Mouse (Mus musculus): Measurements from ENCODE around the gene Matk. TPM values are rescaled to one million over a fixed set of nuclear protein-coding genes. Genes with fewer than 3 reads are reported as not detected.

The Matk gene
- total RNA-seq, 4 experiments from 2014 or later: 208 to 230 (median 216) TPM

DNA sequence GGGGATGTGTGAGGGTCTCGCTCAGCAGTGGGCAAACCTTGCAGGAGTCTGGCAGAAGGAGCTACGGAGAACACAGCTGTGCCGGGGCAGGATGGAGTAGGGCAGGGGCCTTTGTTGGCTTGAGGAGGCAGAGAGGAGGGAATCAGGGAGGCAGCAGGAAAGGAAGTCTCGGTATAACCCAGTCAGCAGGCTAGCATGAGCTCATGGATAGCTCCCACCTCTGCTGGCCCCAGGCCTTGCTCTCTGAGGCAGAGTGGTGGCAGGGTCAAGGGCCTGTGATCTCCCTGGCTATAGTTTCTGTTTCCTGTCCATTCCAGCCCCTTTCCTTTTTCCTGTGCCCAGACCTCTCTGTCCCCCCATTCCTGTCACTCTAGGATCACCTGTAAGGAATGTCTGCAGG lies 49.6 kb downstream of the Matk start:
- DNase-seq (ENCODE audit: low spot score in 2 of 2): no peak

GRCm38 (mm10) chr10:81302781-81303218 lies 50.1 kb downstream of the Matk start:
- DNase-seq (ENCODE audit: low spot score in 2 of 2): peak in 1 of 2 experiments; percentile 60

GRCm38 (mm10) chr10:81303258-81303657 lies 50.5 kb downstream of the Matk start:
- DNase-seq (ENCODE audit: low spot score in 2 of 2): no peak

DNA sequence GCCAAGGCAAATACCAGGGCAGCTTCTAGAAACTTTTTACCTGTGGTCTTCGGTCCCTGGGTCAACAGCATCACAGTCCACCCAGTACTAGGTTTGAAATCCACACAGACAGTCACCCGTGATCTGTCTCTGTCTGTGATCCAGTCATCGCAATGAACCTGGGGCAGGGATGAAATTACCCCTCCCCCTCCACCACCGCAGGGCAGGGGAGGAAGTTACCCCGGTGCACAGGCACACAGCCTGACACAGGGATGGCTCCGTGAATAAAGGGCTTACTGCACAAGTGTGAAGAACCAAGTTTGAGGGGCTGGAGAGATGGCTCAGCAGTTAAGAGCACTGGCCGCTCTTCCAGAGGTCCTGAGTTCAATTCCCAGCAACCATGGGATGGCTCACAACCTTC lies 51.0 kb downstream of the Matk start:
- no peak for DNase-seq (ENCODE audit: low spot score in 2 of 2)

GRCm38 (mm10) chr10:81304597-81305238 lies 52.0 kb downstream of the Matk start:
- DNase-seq (ENCODE audit: low spot score in 2 of 2): no peak

GRCm38 (mm10) chr10:81305663-81306062 lies 52.9 kb downstream of the Matk start:
- no peak for DNase-seq (ENCODE audit: low spot score in 2 of 2)

DNA sequence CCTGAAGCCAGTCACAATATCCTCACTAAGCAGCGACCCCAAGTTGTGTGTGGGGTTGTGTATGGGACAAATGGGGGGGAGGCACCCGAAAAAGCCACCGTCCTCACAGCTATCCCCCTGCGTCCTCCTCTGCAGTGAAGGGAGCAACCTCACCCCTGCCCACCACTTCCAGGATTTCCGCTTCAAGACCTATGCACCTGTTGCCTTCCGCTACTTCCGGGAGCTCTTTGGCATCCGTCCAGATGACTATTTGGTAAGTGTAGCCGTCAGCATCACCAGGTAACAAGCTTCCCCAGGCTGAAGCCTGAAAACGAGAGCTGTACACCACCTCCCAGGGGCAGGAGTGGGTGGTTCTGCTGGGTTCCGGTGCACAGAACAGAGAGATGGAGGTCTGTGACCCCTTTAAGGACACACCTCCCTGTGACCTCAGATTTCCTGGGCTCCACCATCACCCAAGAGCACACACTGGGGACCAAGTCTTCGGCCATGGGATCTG lies 53.5 kb downstream of the Matk start:
- DNase-seq (ENCODE audit: low spot score in 2 of 2): no peak

- no peak for DNase-seq (ENCODE audit: low spot score in 2 of 2)
Observed at GRCm38 (mm10) chr10:81306837-81307682, 54.3 kb downstream of the Matk start.

GRCm38 (mm10) chr10:81309571-81309970 lies 56.8 kb downstream of the Matk start:
- DNase-seq (ENCODE audit: low spot score in 2 of 2): no peak

Small RNA genes lying within 50 kb of the gene (microRNA-seq; reads per million reads assigned to microRNA genes)
- 24.9 to 36.1 reads per million in 2 experiments for gene Mir3057

Other genes starting within 250 kb of the Matk start
- gene Gng7, start 238.0 kb upstream of the Matk start, total RNA-seq (2022): 100 to 1,000 TPM; 130 to 139 (median 135) TPM
- 10 to 100 TPM; 88.3 to 96.9 (median 90.2) TPM for gene Diras1, start 227.3 kb upstream of the Matk start, total RNA-seq (2022)
- 10 to 100 TPM; 55.5 to 60.8 (median 60.0) TPM for gene Slc39a3, start 215.5 kb upstream of the Matk start, total RNA-seq (2022)
- gene Sgta, start 192.8 kb upstream of the Matk start, total RNA-seq (2022): 100 to 1,000 TPM; 165 to 175 (median 172) TPM
- 10 to 100 TPM; 44.5 to 55.0 (median 46.5) TPM for gene Thop1, start 182.9 kb upstream of the Matk start, total RNA-seq (2022)
- gene Creb3l3, start 154.1 kb upstream of the Matk start, total RNA-seq (2022): under 1 TPM; 0.19 to 0.80 (median 0.68) TPM
- gene Map2k2, start 147.0 kb upstream of the Matk start, total RNA-seq (2022): 100 to 1,000 TPM; 131 to 151 (median 135) TPM
- gene Zbtb7a, start 117.7 kb upstream of the Matk start, total RNA-seq (2022): 100 to 1,000 TPM in 3 of 4 experiments, 10 to 100 TPM in 1; 94.8 to 118 (median 103) TPM
- gene Pias4, start 85.0 kb upstream of the Matk start, total RNA-seq (2022): 10 to 100 TPM; 27.0 to 35.1 (median 31.7) TPM
- gene Eef2, start 76.3 kb upstream of the Matk start, total RNA-seq (2022): 100 to 1,000 TPM; 820 to 960 (median 855) TPM
- 10 to 100 TPM; 57.1 to 69.8 (median 65.7) TPM for gene Dapk3, start 69.9 kb upstream of the Matk start, total RNA-seq (2022)
- not detected for gene 4930442H23Rik, start 69.1 kb upstream of the Matk start, total RNA-seq (2022)
- gene Nmrk2, start 50.9 kb upstream of the Matk start, total RNA-seq (2022): under 1 TPM in 1 of 4 experiments, not detected in 3; 0.57 TPM
- gene Atcay, start 22.1 kb upstream of the Matk start, total RNA-seq (2022): 100 to 1,000 TPM; 135 to 167 (median 145) TPM
- gene Zfr2, start 19.8 kb upstream of the Matk start, total RNA-seq (2022): 10 to 100 TPM; 59.3 to 81.0 (median 65.3) TPM
- 10 to 100 TPM; 32.5 to 49.5 (median 40.8) TPM for gene Mrpl54, start 14.0 kb downstream of the Matk start, total RNA-seq (2022)
- gene Apba3, start 14.0 kb downstream of the Matk start, total RNA-seq (2022): 10 to 100 TPM; 32.0 to 45.0 (median 39.1) TPM
- gene Tjp3, start 38.6 kb downstream of the Matk start, total RNA-seq (2022): 1 to 10 TPM in 2 of 4 experiments, under 1 TPM in 2; 0.73 to 1.2 (median 0.90) TPM
- 100 to 1,000 TPM; 267 to 303 (median 296) TPM for gene Pip5k1c, start 40.0 kb downstream of the Matk start, total RNA-seq (2022)
- gene Cactin, start 68.2 kb downstream of the Matk start, total RNA-seq (2022): 10 to 100 TPM; 28.2 to 31.3 (median 30.2) TPM
- gene Tbxa2r, start 75.8 kb downstream of the Matk start, total RNA-seq (2022): 1 to 10 TPM; 1.1 to 1.4 (median 1.4) TPM
- gene Gipc3, start 90.3 kb downstream of the Matk start, total RNA-seq (2022): 1 to 10 TPM; 1.3 to 2.2 (median 1.7) TPM
- 10 to 100 TPM; 32.5 to 37.1 (median 32.9) TPM for gene Hmg20b, start 97.5 kb downstream of the Matk start, total RNA-seq (2022)
- 10 to 100 TPM; 40.7 to 46.7 (median 43.6) TPM for gene Mfsd12, start 104.6 kb downstream of the Matk start, total RNA-seq (2022)
- gene 4930404N11Rik, start 112.9 kb downstream of the Matk start, total RNA-seq (2022): 1 to 10 TPM; 1.0 to 3.2 (median 1.4) TPM
- 10 to 100 TPM; 64.6 to 72.1 (median 67.2) TPM for gene Fzr1, start 125.6 kb downstream of the Matk start, total RNA-seq (2022)
- 10 to 100 TPM; 64.3 to 78.5 (median 72.6) TPM for gene Dohh, start 131.5 kb downstream of the Matk start, total RNA-seq (2022)
- gene Gm48551, start 131.5 kb downstream of the Matk start, total RNA-seq (2022): 1 to 10 TPM; 2.7 to 5.5 (median 4.5) TPM
- 1 to 10 TPM; 2.9 to 9.7 (median 4.2) TPM for gene Gm48552, start 136.1 kb downstream of the Matk start, total RNA-seq (2022)
- gene Smim24, start 140.1 kb downstream of the Matk start, total RNA-seq (2022): 1 to 10 TPM; 1.3 to 1.7 (median 1.4) TPM
- gene Nfic, start 202.7 kb downstream of the Matk start, total RNA-seq (2022): 10 to 100 TPM; 52.8 to 61.6 (median 58.7) TPM
- 100 to 1,000 TPM; 230 to 284 (median 256) TPM for gene Celf5, start 229.8 kb downstream of the Matk start, total RNA-seq (2022)
- 10 to 100 TPM; 74.1 to 88.0 (median 82.8) TPM for gene Ncln, start 243.5 kb downstream of the Matk start, total RNA-seq (2022)
- under 1 TPM; 0.51 to 0.80 (median 0.58) TPM for gene S1pr4, start 247.2 kb downstream of the Matk start, total RNA-seq (2022)